Mouse (Mus musculus): ENCODE measurements around the gene Fbxo47. TPM values are rescaled to one million over a fixed set of nuclear protein-coding genes. Genes with fewer than 3 reads are reported as not detected.

The Fbxo47 gene
- total RNA-seq, 2 experiments from 2014 or later, result 0.55 to 0.69 TPM

DNA sequence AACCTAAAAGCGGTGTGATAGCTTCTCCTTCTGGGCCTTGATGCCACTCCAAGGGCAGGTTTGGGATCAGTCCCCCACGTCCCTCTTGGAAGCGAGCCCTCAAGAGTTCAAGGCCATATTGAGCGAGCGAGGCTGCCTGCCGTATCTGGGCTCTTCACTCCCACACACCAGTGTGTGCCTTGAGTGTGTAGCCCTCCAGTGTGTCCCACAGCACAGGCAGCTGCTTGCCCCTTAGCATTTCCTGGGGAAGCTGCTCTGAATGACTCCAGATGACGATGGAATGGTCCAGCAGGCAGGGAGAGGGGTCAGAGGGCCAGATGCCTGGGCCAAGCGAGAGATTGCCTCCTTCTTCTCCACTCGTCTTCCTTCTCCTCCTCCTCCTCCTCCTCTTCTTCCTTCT lies 67.0 kb downstream of the Fbxo47 start:
- no peak for DNase-seq
- intact Hi-C loops (cut with DNase I), result no loop called here

DNA sequence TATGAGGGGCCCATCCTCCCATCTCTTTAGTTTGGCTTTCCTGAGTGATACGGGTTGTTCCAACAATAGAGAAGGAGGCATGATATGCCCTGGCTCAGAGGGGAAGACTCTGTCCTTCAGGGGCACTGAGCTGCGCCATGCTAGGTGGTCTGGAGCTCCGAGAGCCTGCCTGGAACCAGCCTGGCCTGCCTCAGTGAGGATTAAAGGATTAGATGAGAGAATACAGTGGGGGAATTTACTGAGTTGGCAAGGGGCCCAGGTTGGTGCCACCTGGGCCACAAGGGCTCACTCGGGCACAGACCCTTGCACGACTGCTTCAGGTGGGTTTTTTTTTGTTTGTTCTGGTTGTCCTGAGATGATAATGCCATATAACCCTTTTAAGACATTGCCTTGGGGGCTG lies 67.8 kb downstream of the Fbxo47 start:
- no peak for DNase-seq
- intact Hi-C loops (cut with DNase I), result no loop called here

DNA sequence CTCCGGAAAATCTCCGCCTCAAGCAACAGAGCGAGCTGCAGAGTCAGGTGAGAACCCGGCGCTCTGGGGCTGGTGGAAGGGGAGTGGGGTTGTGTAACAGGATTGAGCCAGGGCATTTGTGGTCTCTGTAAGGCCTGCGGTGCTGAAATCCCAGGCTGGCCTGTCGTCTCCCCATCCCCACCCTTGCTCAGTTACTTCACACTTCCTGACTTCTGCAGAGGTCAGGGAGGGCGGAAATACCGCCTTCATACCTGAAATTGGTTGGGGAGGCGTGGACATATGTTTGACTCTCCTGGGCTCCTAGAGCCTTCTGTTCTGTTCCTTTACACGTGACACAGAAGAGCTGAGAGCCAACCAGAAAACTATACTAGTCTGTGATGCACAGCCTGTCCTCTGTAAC lies 68.2 kb downstream of the Fbxo47 start:
- intact Hi-C loops (cut with DNase I), result no loop called here
- no peak for DNase-seq

DNA sequence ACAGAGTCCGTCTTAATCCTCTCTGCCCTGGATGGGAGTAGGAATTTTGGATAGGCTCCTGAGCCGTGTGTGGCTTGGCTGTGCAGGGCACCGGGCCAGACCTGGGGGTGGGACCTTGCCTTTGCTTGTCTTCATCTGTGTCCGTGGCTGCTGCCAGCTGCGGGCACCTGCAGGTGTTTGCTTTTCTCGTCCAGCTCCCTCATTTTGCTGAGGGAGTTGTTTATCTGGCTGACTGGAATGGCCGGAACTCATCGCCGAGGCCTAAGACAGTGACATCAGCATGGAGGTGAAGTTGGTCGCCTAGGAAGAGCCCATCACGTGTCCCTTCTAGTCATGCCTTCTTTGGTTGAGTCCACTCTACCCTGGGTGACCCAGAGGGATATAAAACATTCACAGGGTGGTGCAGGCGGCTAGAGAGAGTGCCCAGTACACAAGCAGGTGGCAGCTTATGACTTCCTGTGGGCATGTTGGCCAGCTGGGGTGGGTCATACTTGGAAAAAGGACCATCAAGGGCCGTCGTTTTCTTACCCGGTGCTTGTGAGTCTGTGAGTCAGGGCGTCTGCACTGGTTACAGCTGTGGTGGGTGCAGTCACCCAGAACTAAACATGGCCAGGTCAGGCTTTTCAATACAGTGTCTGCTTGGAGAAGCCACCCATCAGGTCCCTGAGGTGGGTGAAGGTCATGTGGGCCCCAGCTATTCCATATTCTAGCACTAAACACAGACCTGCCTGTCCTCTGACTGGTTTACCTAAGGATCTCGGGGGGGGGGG lies 70.0 kb downstream of the Fbxo47 start:
- no peak for DNase-seq

DNA sequence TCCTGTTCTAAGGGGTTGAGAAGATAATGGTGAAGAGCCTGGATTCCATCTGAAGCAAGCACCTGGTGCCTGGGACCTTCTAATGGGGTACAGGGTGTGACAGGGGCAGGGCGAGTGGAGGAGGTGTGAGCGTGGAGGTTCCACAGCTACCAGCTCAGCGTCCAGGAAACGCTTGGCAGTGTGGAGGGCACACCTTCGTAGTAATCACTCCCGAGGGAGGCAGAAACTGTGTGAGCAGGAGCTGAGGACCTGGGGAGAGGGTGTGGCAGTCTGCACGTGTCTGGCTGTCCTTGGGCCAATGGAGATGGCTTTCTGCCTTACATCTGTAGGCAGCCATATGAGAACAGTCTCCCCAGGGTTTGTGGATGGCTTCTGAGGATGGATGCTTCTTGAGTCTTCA lies 70.9 kb downstream of the Fbxo47 start:
- peak in 1 of 2 experiments; percentile 0 for DNase-seq
- intact Hi-C loops (cut with DNase I), result no loop called here

More for the DNA sequence above, 70.0 kb downstream of the Fbxo47 start:
- intact Hi-C loops (cut with DNase I), result no loop called here

DNA sequence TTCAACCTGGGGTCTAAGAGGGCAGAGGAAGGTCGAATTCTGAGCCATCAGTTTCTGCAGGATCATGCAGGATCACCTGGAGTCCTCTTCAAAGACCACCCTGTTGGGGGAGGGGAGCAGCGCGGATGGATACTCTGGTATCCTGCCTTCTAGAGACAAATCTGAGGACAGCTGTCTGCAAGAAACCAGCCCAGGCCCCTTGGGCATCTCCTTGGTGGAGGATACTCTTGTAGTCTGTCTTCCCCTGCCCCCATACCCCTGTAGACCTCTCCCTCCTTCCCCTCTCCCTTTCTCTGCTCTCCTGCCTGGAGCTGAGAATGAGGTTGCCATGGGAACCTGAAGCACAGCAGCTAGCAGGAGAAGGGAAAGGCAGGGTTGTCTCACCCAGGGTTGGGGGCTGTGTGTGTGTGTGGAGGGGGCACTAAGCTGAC lies 71.4 kb downstream of the Fbxo47 start:
- intact Hi-C loops (cut with DNase I), result no loop called here

DNA sequence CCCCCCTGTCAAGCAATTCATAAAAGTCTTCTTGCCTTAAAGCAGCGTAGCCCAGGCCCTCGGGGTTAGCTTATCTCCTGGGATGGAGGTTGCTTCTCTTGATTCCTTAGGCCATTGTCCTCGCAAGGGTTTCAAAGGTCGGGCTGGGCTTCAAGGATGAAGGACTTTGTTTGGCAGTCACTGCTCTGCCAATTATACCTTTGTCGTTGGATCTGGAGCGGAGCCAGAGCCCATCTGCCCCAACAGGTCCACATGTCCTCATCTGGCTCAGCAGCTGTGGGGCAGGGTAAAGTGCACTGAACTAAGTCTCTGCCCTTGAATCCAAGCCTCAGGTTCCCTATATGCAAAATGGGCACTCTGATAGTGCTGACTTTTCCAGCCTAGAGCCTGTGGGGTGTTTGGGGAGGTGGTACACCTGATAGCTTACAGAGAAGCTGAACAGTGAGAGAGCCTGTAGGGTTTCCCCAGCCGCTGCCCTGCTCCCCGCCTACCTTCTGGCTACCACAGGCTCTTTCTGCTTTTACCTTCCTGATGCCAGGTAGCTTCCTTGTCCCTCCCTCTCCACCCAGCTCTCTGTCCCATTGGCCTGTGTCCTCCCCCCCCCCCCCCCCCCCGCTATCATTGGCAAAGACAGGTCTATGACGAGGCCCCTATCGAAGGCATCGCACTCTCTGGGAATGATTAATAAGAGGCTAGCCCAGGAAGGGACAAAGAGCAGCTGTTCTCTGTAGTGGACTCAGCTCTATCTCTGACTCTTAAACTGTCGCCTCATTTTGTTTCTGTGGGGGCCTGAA lies 72.2 kb downstream of the Fbxo47 start:
- intact Hi-C loops (cut with DNase I), result no loop called here

More for the DNA sequence above, 71.4 kb downstream of the Fbxo47 start:
- DNase-seq, result no peak

DNA sequence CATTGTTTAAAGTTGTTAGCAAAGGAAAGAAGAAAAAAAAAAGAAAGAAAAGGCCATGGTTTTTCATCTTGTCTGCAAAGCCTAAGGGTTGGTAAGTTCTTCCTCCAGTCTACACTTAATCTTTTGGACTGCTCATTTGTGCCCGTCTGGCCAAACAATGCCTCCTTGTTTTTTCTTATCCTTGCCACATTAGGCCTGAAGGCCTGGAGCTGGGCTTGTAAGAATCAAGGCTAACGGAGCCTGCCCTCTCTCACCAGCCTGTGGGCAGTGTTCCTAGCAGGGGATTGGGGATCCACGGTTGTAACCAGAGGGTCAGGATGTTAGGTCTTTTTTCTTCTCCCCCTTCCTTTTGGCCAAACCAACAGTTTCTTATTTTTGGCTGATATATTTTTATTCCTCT lies 73.0 kb downstream of the Fbxo47 start:
- intact Hi-C loops (cut with DNase I), result no loop called here
- no peak for DNase-seq

More for the DNA sequence above, 72.2 kb downstream of the Fbxo47 start:
- DNase-seq, result no peak

DNA sequence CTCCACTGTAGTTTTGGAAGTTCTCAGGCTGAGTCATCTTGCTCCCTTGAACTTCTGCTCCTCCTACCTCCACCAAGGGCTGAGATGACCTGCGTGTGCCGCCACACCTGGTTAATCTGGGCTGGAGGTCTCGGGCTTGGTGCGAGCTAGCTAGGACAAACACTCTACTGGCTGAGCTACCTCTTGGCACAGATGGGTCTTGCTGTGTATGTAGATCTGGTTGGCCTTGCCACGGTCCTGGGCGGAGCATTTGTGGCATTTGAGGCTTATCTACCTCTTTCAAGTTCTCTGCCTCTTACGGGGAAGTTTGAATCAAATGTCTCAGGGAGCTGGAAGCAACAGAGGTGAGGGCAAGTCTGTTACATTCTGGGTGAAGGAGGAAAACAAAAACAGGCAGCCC lies 73.6 kb downstream of the Fbxo47 start:
- no peak for DNase-seq
- intact Hi-C loops (cut with DNase I), result no loop called here

DNA sequence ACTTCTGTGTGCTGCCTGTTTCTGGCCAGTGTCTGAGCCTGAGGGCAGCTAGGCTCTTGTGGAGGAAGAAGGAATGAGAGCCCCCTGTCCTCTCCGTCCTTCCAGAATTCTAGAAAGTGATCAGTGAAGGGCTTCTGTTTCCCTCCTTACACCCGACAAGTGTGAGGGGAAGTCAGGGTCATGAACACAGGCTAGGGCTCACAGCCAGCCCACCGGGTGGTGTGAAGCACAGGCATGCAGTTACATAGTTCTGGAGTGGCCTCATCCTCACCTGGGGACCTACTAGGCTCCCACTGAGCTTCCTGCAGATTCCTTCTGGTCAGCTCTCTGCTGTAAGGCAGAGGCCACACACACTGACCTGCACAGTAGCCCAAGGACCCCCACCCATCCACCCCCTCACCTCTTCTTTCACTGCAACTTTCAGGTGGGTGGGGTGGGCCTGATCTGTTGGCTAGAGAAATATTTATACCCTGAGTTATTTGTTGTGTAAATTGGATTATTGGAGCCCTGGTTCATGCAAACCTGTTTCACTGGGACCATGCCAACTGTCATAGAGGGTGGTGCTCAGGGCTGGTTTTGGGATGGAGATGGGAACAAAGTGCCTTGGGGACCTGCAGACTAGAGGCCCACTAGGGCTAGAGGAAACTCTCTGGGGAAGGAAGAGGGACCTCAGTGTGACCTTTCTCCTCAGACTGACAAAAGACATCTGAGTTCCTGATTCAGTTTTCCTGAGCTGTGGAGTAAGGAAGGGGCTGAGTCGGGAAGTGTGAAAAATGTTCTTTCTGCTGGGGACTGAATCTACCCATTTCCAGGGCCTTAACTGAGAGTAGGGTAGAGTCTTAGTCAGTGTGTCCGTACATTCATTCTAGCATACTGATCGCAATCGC lies 74.5 kb downstream of the Fbxo47 start:
- peak in 1 of 2 experiments; percentile 37 for DNase-seq
- intact Hi-C loops (cut with DNase I), result no loop called here

DNA sequence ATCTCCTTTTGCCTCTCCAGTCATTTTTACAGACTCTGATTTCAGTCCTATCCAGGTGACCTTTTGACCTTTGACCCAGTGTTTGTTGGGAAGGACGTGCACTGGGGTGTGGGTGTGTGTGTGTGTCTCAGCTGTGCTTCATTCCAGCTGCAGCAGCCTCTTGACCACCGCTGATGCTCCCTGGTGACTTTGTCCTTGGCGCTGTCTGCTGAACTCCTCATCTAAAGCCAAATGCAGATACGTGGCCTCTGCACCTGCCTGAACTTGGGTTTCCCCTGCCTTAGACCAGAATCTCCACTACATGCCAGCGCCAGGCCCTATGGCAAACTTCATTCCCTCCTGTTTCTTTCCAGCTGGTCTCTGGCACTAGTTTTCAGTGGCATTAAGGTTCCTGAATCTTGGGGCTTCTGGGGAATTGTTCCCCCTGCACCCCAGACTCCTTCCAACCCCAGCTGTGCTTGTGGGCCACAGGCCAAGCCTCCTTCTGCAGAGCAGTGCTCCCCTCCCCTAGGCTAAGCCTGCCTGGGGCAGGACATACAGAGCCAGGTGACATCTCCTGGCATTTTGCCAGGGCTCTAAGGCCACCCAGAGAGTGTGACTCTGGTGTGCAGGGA lies 75.2 kb downstream of the Fbxo47 start:
- intact Hi-C loops (cut with DNase I), result no loop called here
- DNase-seq, result peak in 1 of 2 experiments; percentile 46

DNA sequence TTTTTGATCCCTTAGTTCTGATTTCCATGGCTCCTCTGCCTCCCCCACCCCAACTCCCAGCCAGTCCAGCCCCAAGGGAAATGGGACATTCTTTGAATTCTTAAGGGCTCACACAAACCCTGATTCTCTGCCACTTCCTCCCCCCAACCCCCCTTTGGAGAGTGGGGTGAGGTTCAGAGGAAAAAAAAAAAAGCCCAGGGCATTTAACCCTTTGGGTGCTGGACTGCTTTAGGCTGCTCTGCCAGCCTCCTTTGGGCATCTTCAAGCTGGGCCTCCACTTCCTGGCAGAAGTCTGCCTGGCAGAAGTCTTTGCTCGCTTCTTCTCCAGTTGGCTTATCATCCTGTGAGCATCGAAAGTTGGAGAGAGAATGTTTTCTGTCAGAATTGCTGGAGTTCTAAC lies 75.9 kb downstream of the Fbxo47 start:
- intact Hi-C loops (cut with DNase I), result no loop called here

DNA sequence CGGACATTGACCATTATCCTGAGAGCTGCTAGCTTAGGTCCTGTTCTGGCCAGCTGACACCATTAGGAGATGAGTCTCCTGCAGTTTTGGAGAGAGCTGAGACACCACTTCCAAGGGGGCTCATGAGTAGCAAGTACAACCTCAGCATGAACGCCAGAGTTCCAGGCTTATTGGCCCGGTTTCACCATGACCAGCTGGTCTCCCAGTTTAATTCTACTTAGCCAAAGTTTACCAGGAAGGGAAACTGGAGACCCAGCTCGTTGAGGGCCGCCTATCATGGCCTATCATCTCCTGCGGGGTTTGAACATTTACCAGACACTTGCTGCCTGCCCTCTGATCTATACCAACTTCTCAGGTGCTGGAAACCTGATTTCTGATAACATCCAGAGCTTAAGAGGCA lies 76.3 kb downstream of the Fbxo47 start:
- intact Hi-C loops (cut with DNase I), result no loop called here
- DNase-seq, result peak in 1 of 2 experiments; percentile 62

More for the DNA sequence above, 75.9 kb downstream of the Fbxo47 start:
- peak; percentile 67 to 77 for DNase-seq

DNA sequence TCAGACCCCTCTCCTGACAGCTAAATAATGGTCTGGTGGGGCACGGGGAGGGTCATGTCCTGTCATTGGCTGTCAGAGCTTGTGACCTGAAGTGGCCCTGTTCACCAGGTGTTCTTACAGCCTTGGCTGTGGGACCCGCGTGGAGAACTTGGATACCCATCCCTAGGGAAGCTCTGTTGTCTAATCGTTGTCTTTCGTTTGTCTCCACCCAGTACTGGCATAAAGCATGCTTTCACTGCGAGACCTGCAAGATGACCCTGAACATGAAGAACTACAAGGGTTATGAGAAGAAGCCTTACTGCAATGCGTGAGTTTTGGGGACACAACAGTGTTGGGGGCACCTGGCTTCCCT lies 77.4 kb downstream of the Fbxo47 start:
- DNase-seq, result peak in 1 of 2 experiments; percentile 13
- intact Hi-C loops (cut with DNase I), result no loop called here

DNA sequence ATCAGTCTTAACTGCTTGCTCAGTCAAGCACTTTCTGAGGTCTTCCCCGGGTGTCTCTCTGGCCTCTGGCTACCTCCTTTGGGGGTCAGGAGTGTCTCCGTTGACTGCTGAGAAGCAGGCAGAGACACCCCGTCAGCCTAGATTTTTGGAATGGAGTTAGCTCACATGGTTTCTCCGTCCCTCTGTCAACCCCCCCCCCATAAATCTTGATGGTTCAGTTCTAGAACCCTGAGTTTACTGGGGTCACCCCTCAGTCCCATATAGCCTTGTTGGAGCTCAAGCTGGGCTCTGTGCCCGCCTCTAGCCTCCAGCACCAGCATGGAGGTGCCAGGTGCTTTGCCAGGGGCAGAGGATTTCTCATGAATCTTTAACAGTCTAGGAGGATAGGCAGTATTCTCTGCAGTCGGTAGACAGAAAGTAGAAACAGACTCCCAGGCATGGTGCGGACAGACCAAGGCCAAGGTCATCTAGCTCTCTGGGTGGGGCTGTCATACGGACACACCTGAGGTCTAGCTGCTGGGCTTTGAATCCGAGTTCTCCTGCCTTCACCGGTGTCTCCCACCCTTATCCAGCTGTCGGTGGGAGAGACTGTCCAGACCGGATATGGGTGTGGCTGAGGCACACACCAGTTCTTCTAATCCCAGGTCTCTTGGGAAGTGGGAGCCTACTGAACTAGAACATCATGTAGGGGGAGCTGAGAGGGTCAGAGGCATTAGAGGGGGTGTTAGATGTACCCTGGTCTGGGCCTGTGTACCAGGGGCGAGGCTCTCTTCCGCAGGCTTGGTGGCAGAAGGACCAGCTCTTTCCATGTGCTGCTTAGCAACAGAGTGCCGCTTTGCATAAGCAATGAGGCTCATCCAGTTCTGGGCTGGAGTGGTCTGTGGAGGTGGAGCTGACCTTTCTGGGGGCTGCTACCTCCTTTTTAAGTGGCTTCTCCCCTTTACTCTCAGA lies 78.0 kb downstream of the Fbxo47 start:
- peak in 1 of 2 experiments; percentile 65 for DNase-seq
- intact Hi-C loops (cut with DNase I), result no loop called here

DNA sequence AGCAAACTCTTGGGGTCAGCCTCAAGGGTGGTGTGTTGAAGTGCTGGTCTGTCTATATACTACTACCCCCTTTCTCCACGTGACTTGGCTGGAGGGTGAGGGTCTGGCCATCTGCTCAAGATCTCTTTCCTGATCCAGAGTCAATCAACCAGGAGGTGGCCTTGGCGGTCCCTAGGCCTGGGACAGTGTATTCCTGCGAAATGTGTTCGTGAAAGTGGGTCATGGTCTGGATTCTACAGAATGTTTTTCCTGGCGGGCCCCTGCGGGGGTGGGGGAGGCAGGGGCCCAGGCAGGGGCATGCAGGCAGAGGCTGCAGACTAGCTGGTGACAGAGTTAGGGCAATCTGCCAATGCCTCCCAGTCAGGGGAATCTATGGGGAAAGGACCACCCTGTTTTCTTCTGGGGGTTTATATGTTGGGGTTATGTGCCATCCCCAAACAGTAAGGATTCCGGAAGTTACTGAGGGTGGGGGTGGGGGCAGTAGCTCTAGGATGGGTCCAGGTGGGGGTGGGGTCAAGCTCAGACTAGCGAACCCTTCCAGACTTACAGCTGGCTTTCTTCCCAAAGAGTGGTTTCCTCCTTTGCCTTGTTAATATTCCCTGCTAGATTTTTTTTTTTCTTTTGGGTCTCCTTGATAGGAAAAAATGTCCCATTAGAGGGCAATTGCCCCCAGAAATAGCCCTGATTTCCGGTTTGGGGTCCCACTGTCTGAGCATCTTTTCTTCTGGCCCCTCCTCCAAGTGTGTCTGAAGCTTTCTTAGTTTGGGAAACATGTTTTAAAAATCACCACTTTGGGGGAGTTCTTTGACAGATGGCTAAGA lies 78.9 kb downstream of the Fbxo47 start:
- peak in 1 of 2 experiments; percentile 53 for DNase-seq
- intact Hi-C loops (cut with DNase I), result no loop called here

DNA sequence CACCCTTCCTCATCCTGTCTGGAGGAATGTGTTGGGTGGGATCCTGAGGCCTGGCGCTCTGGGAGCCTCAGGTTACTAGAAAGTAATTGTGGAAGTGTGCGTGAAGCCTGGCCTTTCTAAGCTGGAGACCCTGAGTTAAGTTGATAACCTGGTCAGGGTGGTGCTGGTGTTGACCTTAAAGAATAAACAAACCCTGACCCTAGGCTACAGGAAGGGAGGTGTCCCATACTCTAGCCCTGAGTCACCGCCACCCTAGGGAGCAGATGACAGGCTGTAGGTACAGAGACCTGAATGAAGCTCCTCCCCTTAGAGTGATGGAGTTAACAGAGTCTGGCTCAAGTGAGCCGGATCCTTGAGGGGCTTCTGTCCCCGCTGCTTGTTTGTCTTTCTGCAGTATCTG lies 80.1 kb downstream of the Fbxo47 start:
- intact Hi-C loops (cut with DNase I), result no loop called here
- peak in 1 of 2 experiments; percentile 4 for DNase-seq

All from heart, postnatal 10 days (tissue).